Mouse (Mus musculus) MEL (cell line): Measurements from ENCODE around the gene Cacng1. TPM values are rescaled to one million over a fixed set of nuclear protein-coding genes. Genes with fewer than 3 reads are reported as not detected.

Experiments
- DNase-seq: peaks from one replicate; pipeline ENCODE4 v3.0.0; 2011; ENCODE audit warnings: low read depth, low spot score
- H3K27ac ChIP-seq: 2 replicates; pipeline ENCODE4 v1.5.1; 2012; ENCODE audit warnings: low read depth, mild to moderate bottlenecking, control low read depth, low read length, moderate library complexity; ENCODE audit not compliant: control insufficient read depth
- H3K27me3 ChIP-seq, 2 experiments: fragments of 150-350 bp in 1 of 2; sonication (generic) in 1 of 2; 2 replicates each; pipeline ENCODE4 v1.6.1; 2012; ENCODE audit warnings: low read length in 2 of 2, mild to moderate bottlenecking in 2 of 2, improper control_type of control experiment in 1 of 2, moderate library complexity in 1 of 2; ENCODE audit not compliant: insufficient read depth in 2 of 2, control insufficient read depth in 1 of 2
- H3K36me3 ChIP-seq, 2 experiments: 2 replicates each; pipeline ENCODE4 v1.6.1; 2012 to 2014; ENCODE audit warnings: low read length in 2 of 2, improper control_type of control experiment in 1 of 2, inconsistent platforms in 1 of 2, mild to moderate bottlenecking in 1 of 2; ENCODE audit not compliant: insufficient read depth in 2 of 2, control insufficient read depth in 1 of 2
- H3K4me1 ChIP-seq, 2 experiments: fragments of 150-350 bp in 1 of 2; sonication (generic) in 1 of 2; 2 replicates each; pipeline ENCODE4 v1.6.1; 2012; ENCODE audit warnings: low read length in 2 of 2, improper control_type of control experiment in 1 of 2, mild to moderate bottlenecking in 1 of 2; ENCODE audit not compliant: insufficient read depth in 2 of 2, control insufficient read depth in 1 of 2
- H3K4me3 ChIP-seq, 2 experiments: fragments of 150-350 bp in 1 of 2; sonication (generic) in 1 of 2; 2 replicates each; pipeline ENCODE4 v1.5.1; 2012; ENCODE audit warnings: low read depth in 2 of 2, low read length in 2 of 2, mild to moderate bottlenecking in 2 of 2, moderate library complexity in 2 of 2, control low read depth in 1 of 2, improper control_type of control experiment in 1 of 2; ENCODE audit not compliant: control insufficient read depth in 1 of 2, insufficient read depth in 1 of 2
- H3K79me2 ChIP-seq: 2 replicates; pipeline ENCODE4 v1.6.1; 2012; ENCODE audit warnings: mild to moderate bottlenecking, low read length, moderate library complexity; ENCODE audit not compliant: control insufficient read depth, poor library complexity, insufficient read depth
- H3K9ac ChIP-seq: 2 replicates; pipeline ENCODE4 v1.6.1; 2012; ENCODE audit warnings: low read depth, mild to moderate bottlenecking, control low read depth, low read length, moderate library complexity; ENCODE audit not compliant: control insufficient read depth, poor library complexity, severe bottlenecking
- H3K9me3 ChIP-seq: fragments of 150-350 bp; sonication (generic); replicated peaks from 2 replicates; pipeline ENCODE4 v1.6.1; 2012; ENCODE audit warnings: mild to moderate bottlenecking, low read length, improper control_type of control experiment, moderate library complexity; ENCODE audit not compliant: insufficient read depth
- BHLHE40 ChIP-seq: IDR thresholded peaks from 2 replicates; pipeline ENCODE4 v1.6.1; 2012; ENCODE audit warnings: low read depth, mild to moderate bottlenecking, inconsistent platforms, low read length, improper control_type of control experiment, borderline replicate concordance
- CHD2 ChIP-seq: IDR thresholded peaks from 2 replicates; pipeline ENCODE4 v1.6.1; 2011; ENCODE audit warnings: low read length, improper control_type of control experiment
- CTCF ChIP-seq, 3 experiments: IDR thresholded peaks in 2 of 3; conservative IDR thresholded peaks in 1 of 3; 2 replicates each; pipeline ENCODE4 v1.5.1; 2011 to 2012; ENCODE audit warnings: low read length in 3 of 3, low read depth in 2 of 3, mild to moderate bottlenecking in 2 of 3, improper control_type of control experiment in 1 of 3, inconsistent platforms in 1 of 3, mixed read lengths in 1 of 3, moderate library complexity in 1 of 3; ENCODE audit not compliant: control insufficient read depth in 1 of 3, insufficient read depth in 1 of 3, poor library complexity in 1 of 3, severe bottlenecking in 1 of 3
- ELF1 ChIP-seq: IDR thresholded peaks from 2 replicates; pipeline ENCODE4 v1.6.1; 2014; ENCODE audit warnings: low read depth, mild to moderate bottlenecking, inconsistent platforms, low read length, improper control_type of control experiment, moderate library complexity
- EP300 ChIP-seq, 2 experiments: IDR thresholded peaks; 2 replicates each; pipeline ENCODE4 v1.6.1; 2011; ENCODE audit warnings: improper control_type of control experiment in 2 of 2, low read length in 2 of 2, low read depth in 1 of 2, mild to moderate bottlenecking in 1 of 2
- ETS1 ChIP-seq: IDR thresholded peaks from 2 replicates; pipeline ENCODE4 v1.6.1; 2012; ENCODE audit warnings: low read depth, mild to moderate bottlenecking, inconsistent platforms, low read length, improper control_type of control experiment, moderate library complexity
- HCFC1 ChIP-seq: IDR thresholded peaks from 2 replicates; pipeline ENCODE4 v1.6.1; 2012; ENCODE audit warnings: low read depth, mild to moderate bottlenecking, inconsistent platforms, low read length, improper control_type of control experiment, moderate library complexity
- JUND ChIP-seq: IDR thresholded peaks from 2 replicates; pipeline ENCODE4 v1.6.1; 2011; ENCODE audit warnings: low read depth, mild to moderate bottlenecking, improper control_type of control experiment, low read length
- MAFK ChIP-seq: IDR thresholded peaks from 2 replicates; pipeline ENCODE4 v1.6.1; 2011; ENCODE audit warnings: low read depth, mild to moderate bottlenecking, low read length, improper control_type of control experiment, borderline replicate concordance
- MAX ChIP-seq: IDR thresholded peaks from 2 replicates; pipeline ENCODE4 v1.6.1; 2011; ENCODE audit warnings: low read length, improper control_type of control experiment
- MAZ ChIP-seq: IDR thresholded peaks from 2 replicates; pipeline ENCODE4 v1.6.1; 2012; ENCODE audit warnings: low read depth, mild to moderate bottlenecking, inconsistent platforms, low read length, improper control_type of control experiment
- MXI1 ChIP-seq: IDR thresholded peaks from 2 replicates; pipeline ENCODE4 v1.6.1; 2011; ENCODE audit warnings: mild to moderate bottlenecking, low read depth, low read length, improper control_type of control experiment
- MYB ChIP-seq: IDR thresholded peaks from 2 replicates; pipeline ENCODE4 v1.6.1; 2011; ENCODE audit warnings: mild to moderate bottlenecking, low read depth, low read length, improper control_type of control experiment
- NELFE ChIP-seq: IDR thresholded peaks from 2 replicates; pipeline ENCODE4 v1.6.1; 2011; ENCODE audit warnings: low read depth, low read length, improper control_type of control experiment
- NRF1 ChIP-seq: IDR thresholded peaks from 2 replicates; pipeline ENCODE4 v1.6.1; 2014; ENCODE audit warnings: low read depth, mild to moderate bottlenecking, inconsistent platforms, low read length, improper control_type of control experiment, moderate library complexity; ENCODE audit not compliant: poor library complexity, insufficient read depth, severe bottlenecking
- POLR2A ChIP-seq, 2 experiments: IDR thresholded peaks; 2 replicates each; pipeline ENCODE4 v1.6.1; 2011 to 2012; ENCODE audit warnings: low read length in 2 of 2, mild to moderate bottlenecking in 2 of 2, control low read depth in 1 of 2, improper control_type of control experiment in 1 of 2, low read depth in 1 of 2, moderate library complexity in 1 of 2; ENCODE audit not compliant: control insufficient read depth in 1 of 2, insufficient read depth in 1 of 2, poor library complexity in 1 of 2
- POLR2AphosphoS2 ChIP-seq: IDR thresholded peaks from 2 replicates; pipeline ENCODE4 v1.6.1; 2011; ENCODE audit warnings: low read length, improper control_type of control experiment
- POLR2AphosphoS5 ChIP-seq: IDR thresholded peaks from 2 replicates; pipeline ENCODE4 v1.6.1; 2012; ENCODE audit warnings: low read depth, borderline replicate concordance, mild to moderate bottlenecking, inconsistent platforms, low read length, moderate library complexity, mixed read lengths
- SMC3 ChIP-seq: IDR thresholded peaks from 2 replicates; pipeline ENCODE4 v1.6.1; 2011; ENCODE audit warnings: low read depth, low read length, improper control_type of control experiment
- TCF12 ChIP-seq: IDR thresholded peaks from 2 replicates; pipeline ENCODE4 v1.6.1; 2014; ENCODE audit warnings: low read depth, mild to moderate bottlenecking, inconsistent platforms, low read length, improper control_type of control experiment, moderate library complexity
- ZC3H11A ChIP-seq: IDR thresholded peaks from 2 replicates; pipeline ENCODE4 v1.6.1; 2012; ENCODE audit warnings: low read depth, mild to moderate bottlenecking, inconsistent platforms, low read length, improper control_type of control experiment
- ZKSCAN1 ChIP-seq: IDR thresholded peaks from 2 replicates; pipeline ENCODE4 v1.6.1; 2012; ENCODE audit warnings: low read depth, mild to moderate bottlenecking, inconsistent platforms, low read length, improper control_type of control experiment, moderate library complexity
- polyA plus RNA-seq, 2 experiments: library from polyadenylated mRNA; stranded (reverse) in 1 of 2; unstranded in 1 of 2; fragments of >175 nt in 1 of 2; fragments of >200 nt in 1 of 2; gene quantifications; 2 replicates each; pipeline versions ENCODE4 v1.2.1 to v1.2.4; 2012; ENCODE audit warnings: low replicate concordance in 2 of 2, low read depth in 1 of 2; ENCODE audit not compliant: insufficient read length in 2 of 2, insufficient read depth in 1 of 2, missing spikeins in 1 of 2
- total RNA-seq: library from RNA; depleted of rRNA; stranded (reverse); fragments of 300-350 nt; gene quantifications from 2 replicates; pipeline ENCODE4 v1.2.3, GENCODE M21; 2012

Gene Cacng1
- total and polyA plus RNA-seq, 3 experiments = not detected

DNA sequence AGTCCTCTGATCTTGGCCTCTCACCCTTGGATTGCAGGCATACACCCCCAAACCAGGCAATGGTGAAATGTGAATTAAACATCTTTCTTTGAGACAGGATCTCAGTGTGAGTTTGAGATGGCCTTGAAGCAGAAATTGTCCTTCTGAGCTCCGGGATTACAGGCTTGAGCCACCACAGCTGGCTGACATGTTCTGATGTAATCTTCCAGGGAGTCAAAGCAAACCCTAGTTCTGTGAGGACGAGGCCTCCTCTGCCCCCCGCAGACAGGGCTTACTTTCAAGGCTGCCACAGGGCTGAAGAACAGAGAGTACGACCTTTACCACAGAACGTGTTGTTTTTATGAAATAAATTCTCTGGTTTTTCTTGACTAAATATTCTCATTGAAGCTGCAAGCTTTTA lies 42.3 kb downstream of the Cacng1 start:
- no peaks in the 10 kb centered on the region for H3K9me3 ChIP-seq
- TF ChIP-seq HCFC1 = no peak
- no peak for TF ChIP-seq POLR2AphosphoS5
- TF ChIP-seq CHD2 = no peak
- no peak for TF ChIP-seq SMC3
- TF ChIP-seq NELFE = no peak
- no peak for TF ChIP-seq MAFK
- TF ChIP-seq CTCF (IDR thresholded peaks at IDR 0.05 in 2 of 3, conservative IDR thresholded peaks at IDR 0.05 in 1 of 3; ENCODE audit: control insufficient read depth in 1 of 3, insufficient read depth in 1 of 3, low read depth in 2 of 3, low read length in 3 of 3, poor library complexity in 1 of 3, severe bottlenecking in 1 of 3) = no peak
- TF ChIP-seq EP300 (IDR thresholded peaks at IDR 0.05; ENCODE audit: low read depth in 1 of 2, low read length in 2 of 2) = no peak
- TF ChIP-seq MAZ = no peak
- TF ChIP-seq POLR2A (IDR thresholded peaks at IDR 0.05; ENCODE audit: control insufficient read depth in 1 of 2, insufficient read depth in 1 of 2, low read depth in 1 of 2, low read length in 2 of 2, poor library complexity in 1 of 2) = no peak
- TF ChIP-seq MAX = no peak
- no peak for TF ChIP-seq POLR2AphosphoS2
- TF ChIP-seq MXI1 = no peak
- TF ChIP-seq ELF1 = no peak
- TF ChIP-seq, all 39 proteins: peak for 0
- Histone ChIP-seq H3K36me3 (peaks cover 0 to 13% of the 10 kb centered on the region in 2 experiments; a peak in 2 of 4 replicates), H3K27me3 (no peaks in the 10 kb centered on the region), H3K4me1 (no peaks in the 10 kb centered on the region), H3K4me3 (no peak overlapping the region), H3K79me2 (no peaks in the 10 kb centered on the region), H3K9ac (no peak overlapping the region), H3K27ac (no peak overlapping the region)
- DNase-seq = no peak

DNA sequence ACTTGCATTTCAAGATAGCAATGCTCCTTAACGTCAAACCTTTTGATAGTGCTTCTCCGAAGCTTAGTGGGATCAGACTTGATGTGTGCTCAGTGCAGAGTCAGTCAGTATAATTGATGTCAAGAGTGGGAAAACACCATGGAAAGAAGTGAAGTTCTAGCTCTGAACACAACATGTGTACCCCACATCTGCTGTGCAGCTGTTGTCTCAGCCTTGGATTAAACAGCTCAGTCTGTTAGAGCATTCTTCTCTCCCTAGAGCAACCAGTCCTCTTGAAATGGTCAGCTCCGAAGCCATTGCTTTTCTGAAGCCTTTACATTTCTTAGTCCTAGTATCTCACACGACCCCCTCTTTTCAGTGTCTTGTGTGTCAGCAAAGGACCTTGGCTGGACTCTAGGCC lies 47.3 kb downstream of the Cacng1 start:
- no peak overlapping the region for H3K9ac ChIP-seq
- DNase-seq = no peak
- H3K27ac ChIP-seq = no peak overlapping the region
- no peaks in the 10 kb centered on the region for H3K79me2 ChIP-seq
- no peak for TF ChIP-seq HCFC1
- TF ChIP-seq TCF12 = no peak
- TF ChIP-seq MYB = no peak
- no peaks in the 10 kb centered on the region for H3K9me3 ChIP-seq
- H3K4me1 ChIP-seq = no peaks in the 10 kb centered on the region
- H3K4me3 ChIP-seq = no peak overlapping the region
- peaks cover 0 to 19% of the 10 kb centered on the region in 2 experiments; a peak in 2 of 4 replicates for H3K36me3 ChIP-seq
- no peaks in the 10 kb centered on the region for H3K27me3 ChIP-seq

DNA sequence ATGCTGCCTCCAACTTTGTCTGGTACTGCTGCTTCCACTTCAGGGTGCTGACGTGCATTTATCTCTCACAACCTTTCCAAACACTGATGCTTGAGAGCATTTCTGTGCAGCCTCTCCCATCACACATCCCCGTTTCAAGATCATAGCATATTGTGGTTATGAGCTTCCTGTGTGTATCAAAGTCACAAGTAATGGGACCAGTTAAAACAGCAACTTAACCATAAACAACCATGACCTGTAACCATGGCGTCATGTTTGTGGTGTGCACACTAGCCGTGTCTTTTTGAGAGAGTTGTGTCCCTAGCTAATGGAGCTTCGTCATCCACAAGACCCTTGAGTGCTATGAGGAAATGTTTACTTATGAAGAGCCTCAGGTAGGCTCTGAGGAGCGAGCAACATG lies 48.1 kb downstream of the Cacng1 start:
- no peak overlapping the region for H3K27ac ChIP-seq
- TF ChIP-seq JUND (no peak), ETS1 (no peak), MAX (no peak), ZKSCAN1 (no peak), MAZ (no peak), NELFE (no peak), NRF1 (no peak), MXI1 (no peak), TCF12 (no peak), EP300 (IDR thresholded peaks at IDR 0.05; ENCODE audit: low read depth in 1 of 2, low read length in 2 of 2) (no peak), ELF1 (no peak), ZC3H11A (no peak), BHLHE40 (no peak)
- TF ChIP-seq, all 39 proteins: peak for 0
- no peaks in the 10 kb centered on the region for H3K4me1 ChIP-seq
- H3K79me2 ChIP-seq = no peaks in the 10 kb centered on the region
- DNase-seq = no peak
- peaks cover 0 to 17% of the 10 kb centered on the region in 2 experiments; a peak in 2 of 4 replicates for H3K36me3 ChIP-seq
- no peak overlapping the region for H3K9ac ChIP-seq
- no peak overlapping the region for H3K4me3 ChIP-seq
- H3K9me3 ChIP-seq = no peaks in the 10 kb centered on the region
- H3K27me3 ChIP-seq = no peaks in the 10 kb centered on the region
